Mouse (Mus musculus) liver, adult 2 months (tissue): ENCODE data around the gene Gm2163. TPM values are rescaled to one million over a fixed set of nuclear protein-coding genes. Genes with fewer than 3 reads are reported as not detected.
"Not testable (repeated sequence)": the region's sequence is repeated elsewhere in the genome, so short reads cannot be mapped to it uniquely, and the experiment has no call there.

Experiments
- DNase-seq: peaks from one replicate; pipeline ENCODE4 v3.0.0-alpha.2; 2011; ENCODE audit warnings: low read depth, low spot score; ENCODE audit errors: extremely low read depth
- H3K27ac ChIP-seq: fragments of 200-500 bp; replicated peaks from 2 replicates; pipeline ENCODE4 v1.5.1; 2012; ENCODE audit warnings: low read depth, mild to moderate bottlenecking, control low read depth, inconsistent platforms, low read length; ENCODE audit not compliant: insufficient read depth
- H3K27me3 ChIP-seq: fragments of 200-500 bp; 2 replicates; pipeline ENCODE4 v1.6.1; 2012; ENCODE audit warnings: mild to moderate bottlenecking, moderate library complexity, low read length, inconsistent platforms; ENCODE audit not compliant: control insufficient read depth, insufficient read depth
- H3K36me3 ChIP-seq: fragments of 200-500 bp; 2 replicates; pipeline ENCODE4 v1.6.1; 2012; ENCODE audit warnings: low read length, inconsistent platforms; ENCODE audit not compliant: control insufficient read depth, insufficient read depth
- H3K4me1 ChIP-seq: fragments of 200-500 bp; 2 replicates; pipeline ENCODE4 v1.6.1; 2011; ENCODE audit warnings: low read length; ENCODE audit not compliant: control insufficient read depth, insufficient read depth
- H3K4me3 ChIP-seq: fragments of 200-500 bp; 2 replicates; pipeline ENCODE4 v1.5.1; 2011; ENCODE audit warnings: low read depth, mild to moderate bottlenecking, control low read depth, low read length, moderate library complexity; ENCODE audit not compliant: insufficient read depth
- H3K79me2 ChIP-seq: fragments of 200-500 bp; 2 replicates; pipeline ENCODE4 v1.6.1; 2012; ENCODE audit warnings: inconsistent platforms, mild to moderate bottlenecking, low read length, moderate library complexity; ENCODE audit not compliant: control insufficient read depth, insufficient read depth
- H3K9ac ChIP-seq: fragments of 200-500 bp; 2 replicates; pipeline ENCODE4 v1.6.1; 2012; ENCODE audit warnings: low read depth, mild to moderate bottlenecking, control low read depth, inconsistent platforms, low read length
- WGBS: fragments of 180-500 bp; shearing (Covaris S2); methylation state at CpG from one replicate; pipeline ENCODE4 v1.1.7; 2018; 5-methylcytosine and 5-hydroxymethylcytosine counted together
- polyA plus RNA-seq: library from polyadenylated mRNA; depleted of rRNA; stranded (reverse); fragments of >200 nt; gene quantifications from 2 replicates; pipeline ENCODE4 v1.2.3, GENCODE M21; 2012; rRNA removed
- total RNA-seq: library from RNA; depleted of rRNA; stranded (reverse); fragments of >200 nt; gene quantifications from 2 replicates; pipeline ENCODE4 v1.2.3, GENCODE M21; 2014; rRNA removed

Gm2163 gene
- total RNA-seq (not detected in 2 replicates), polyA plus RNA-seq (not detected in 2 replicates)

DNA sequence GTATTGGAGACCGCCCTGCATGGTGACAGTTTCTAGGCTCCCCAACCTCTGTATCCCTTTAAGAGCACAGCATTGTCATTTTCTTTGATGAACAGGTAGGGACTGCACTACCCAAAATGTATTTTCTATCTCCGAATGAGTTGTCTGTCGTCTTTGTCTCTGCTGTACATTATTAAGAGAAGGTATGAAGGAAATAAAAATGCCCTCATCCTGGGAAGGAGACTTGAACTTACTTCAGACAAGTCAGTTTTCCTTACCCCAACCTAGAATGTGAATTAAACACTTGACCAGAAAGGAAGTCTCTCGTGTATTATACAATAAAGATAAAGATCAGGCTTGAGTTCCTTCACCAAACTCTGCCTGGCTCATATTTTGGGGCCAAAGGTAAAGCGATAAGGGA, at the start of gene Gm2163:
TSS of gene Gm2163 (plus strand) at position 301 of the 400 bp plus-strand sequence.
- H3K9ac ChIP-seq, H3K79me2 ChIP-seq, H3K4me3 ChIP-seq, H3K27ac ChIP-seq, H3K27me3 ChIP-seq, DNase-seq, H3K4me1 ChIP-seq, H3K36me3 ChIP-seq: not testable (repeated sequence)
- no CpG with 5 or more reads among the region's 5 CpGs for WGBS

DNA sequence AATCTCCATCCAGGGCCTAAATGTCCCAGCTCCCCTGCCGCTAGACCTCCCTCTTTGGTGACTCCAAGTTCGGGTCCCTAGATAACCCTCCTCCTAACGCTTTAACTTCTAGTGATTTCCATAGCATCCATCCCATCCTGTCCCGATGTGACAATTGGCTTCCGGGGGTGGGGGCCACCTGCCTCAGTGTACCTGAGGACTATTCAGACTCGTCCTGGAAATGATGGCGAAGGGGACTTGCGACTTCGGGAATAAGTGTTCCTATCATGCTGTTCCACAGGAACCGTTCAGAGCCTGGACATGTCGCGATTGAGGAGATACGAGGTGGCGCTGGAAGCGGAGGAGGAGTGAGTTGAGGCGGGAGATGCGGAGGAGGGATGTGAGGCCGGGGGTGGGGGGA, 27.5 kb upstream of the Gm2163 start, which contains the start of gene Gm21586:
TSS of gene Gm21586 (plus strand) at position 301 of the 400 bp plus-strand sequence.
- DNase-seq, H3K27me3 ChIP-seq, H3K36me3 ChIP-seq, H3K79me2 ChIP-seq, H3K9ac ChIP-seq, H3K4me1 ChIP-seq, H3K27ac ChIP-seq, H3K4me3 ChIP-seq: not testable (repeated sequence)
- no CpG with 5 or more reads among the region's 18 CpGs for WGBS

DNA sequence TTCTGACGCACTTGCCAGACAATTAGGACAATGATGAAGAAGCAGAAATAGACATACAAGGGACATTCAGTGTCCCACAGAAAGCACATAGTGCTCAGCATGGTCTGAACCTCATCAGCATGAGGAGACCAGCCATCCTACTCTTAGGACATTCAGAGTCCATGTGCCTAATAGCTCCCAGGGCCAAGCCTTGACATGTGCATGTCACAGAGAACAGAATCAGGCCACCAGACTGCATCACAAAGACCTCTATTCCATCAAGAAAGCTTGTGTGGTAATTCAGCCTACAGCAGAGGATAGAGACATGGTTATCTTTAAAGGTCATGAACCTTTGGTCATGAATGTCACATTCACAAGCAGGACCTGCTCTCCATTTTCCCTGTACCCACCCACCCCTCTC, 61.5 kb downstream of the Gm2163 start, which contains the start of gene Fam205a2:
TSS of gene Fam205a2 (minus strand) at position 101 of the 400 bp plus-strand sequence.
- not testable (repeated sequence) for H3K27ac ChIP-seq, H3K36me3 ChIP-seq, DNase-seq, H3K9ac ChIP-seq, H3K27me3 ChIP-seq, H3K4me3 ChIP-seq, H3K4me1 ChIP-seq, H3K79me2 ChIP-seq
- WGBS, result no CpG with 5 or more reads among the region's 1 CpGs

DNA sequence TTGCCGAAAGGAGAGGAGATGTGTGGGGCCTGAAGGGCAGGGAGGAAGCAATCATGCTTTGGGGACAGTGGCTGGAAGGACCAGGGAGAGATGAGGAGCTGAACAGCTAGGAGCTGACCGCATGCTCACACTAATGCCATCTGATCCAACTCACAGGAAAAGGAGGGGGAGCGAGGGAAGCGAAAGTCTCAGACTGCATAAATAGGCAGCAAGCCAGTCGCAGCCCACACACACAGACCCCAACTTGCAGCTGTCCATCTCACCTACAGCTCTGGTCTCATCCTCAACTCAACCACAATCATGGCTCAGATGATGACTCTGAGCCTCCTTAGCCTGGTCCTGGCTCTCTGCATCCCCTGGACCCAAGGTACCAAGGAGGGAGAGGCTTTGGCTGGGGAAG, 145.3 kb downstream of the Gm2163 start, which contains the start of gene Gm10591:
TSS of gene Gm10591 (plus strand) at position 301 of the 400 bp plus-strand sequence.
- not testable (repeated sequence) for H3K79me2 ChIP-seq, H3K27ac ChIP-seq, H3K4me3 ChIP-seq, H3K9ac ChIP-seq, H3K36me3 ChIP-seq, H3K27me3 ChIP-seq, DNase-seq, H3K4me1 ChIP-seq
- no CpG with 5 or more reads among the region's 5 CpGs for WGBS

DNA sequence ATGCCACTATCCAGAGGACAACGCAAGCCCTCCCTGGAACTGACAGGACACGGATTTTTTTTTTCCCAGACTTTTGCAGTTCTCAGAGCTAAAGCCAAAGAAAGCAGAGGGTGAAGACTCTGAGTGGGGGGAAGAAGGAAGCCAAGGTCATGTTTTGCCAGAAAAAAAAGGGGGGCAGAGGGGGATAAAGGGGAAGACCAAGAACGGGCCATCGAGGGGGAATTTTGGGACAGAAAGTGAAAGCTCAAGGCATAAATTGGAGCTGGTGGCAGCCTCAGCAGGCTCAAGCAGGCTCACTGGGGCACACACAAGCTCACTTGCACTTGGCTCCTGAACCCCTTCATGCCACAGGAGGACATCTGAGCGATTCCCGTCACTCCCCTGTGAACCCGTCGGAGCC, 162.9 kb downstream of the Gm2163 start, which contains the start of gene Gm2564:
TSS of gene Gm2564 (plus strand) at position 301 of the 400 bp plus-strand sequence.
- DNase-seq, H3K27ac ChIP-seq, H3K27me3 ChIP-seq, H3K36me3 ChIP-seq, H3K79me2 ChIP-seq, H3K4me1 ChIP-seq, H3K9ac ChIP-seq, H3K4me3 ChIP-seq: not testable (repeated sequence)
- no CpG with 5 or more reads among the region's 8 CpGs for WGBS

Other genes starting within 250 kb of the Gm2163 start
- gene Gm10600, start 226.1 kb upstream of the Gm2163 start, total RNA-seq, result not detected in 2 replicates
- not detected in 2 replicates for gene Gm10600, start 226.1 kb upstream of the Gm2163 start, polyA plus RNA-seq
- not detected in 2 replicates for gene Ccl21b, start 211.0 kb upstream of the Gm2163 start, total RNA-seq
- not detected in 2 replicates for gene Ccl21b, start 211.0 kb upstream of the Gm2163 start, polyA plus RNA-seq
- not detected in 2 replicates for gene Gm21953, start 172.5 kb upstream of the Gm2163 start, total RNA-seq
- not detected in 2 replicates for gene Gm21953, start 172.5 kb upstream of the Gm2163 start, polyA plus RNA-seq
- gene Fam205a3, start 148.4 kb upstream of the Gm2163 start, total RNA-seq, result not detected in 2 replicates
- not detected in 2 replicates for gene Fam205a3, start 148.4 kb upstream of the Gm2163 start, polyA plus RNA-seq
- not detected in 2 replicates for gene Gm21586, start 27.4 kb upstream of the Gm2163 start, total RNA-seq
- not detected in 2 replicates for gene Gm21586, start 27.4 kb upstream of the Gm2163 start, polyA plus RNA-seq
- not detected in 2 replicates for gene Fam205a2, start 61.4 kb downstream of the Gm2163 start, total RNA-seq
- gene Fam205a2, start 61.4 kb downstream of the Gm2163 start, polyA plus RNA-seq, result not detected in 2 replicates
- not detected in 2 replicates for gene Gm10591, start 145.4 kb downstream of the Gm2163 start, total RNA-seq
- not detected in 2 replicates for gene Gm10591, start 145.4 kb downstream of the Gm2163 start, polyA plus RNA-seq
- gene Gm2564, start 163.0 kb downstream of the Gm2163 start, total RNA-seq, result 0.47 TPM in 1 of 2 replicates, not detected in the other
- gene Gm2564, start 163.0 kb downstream of the Gm2163 start, polyA plus RNA-seq, result 1.4 and 2.0 TPM in 2 replicates
- gene Ccl27b, start 188.5 kb downstream of the Gm2163 start, total RNA-seq, result not detected in 2 replicates
- gene Ccl27b, start 188.5 kb downstream of the Gm2163 start, polyA plus RNA-seq, result not detected in 2 replicates
- gene Il11ra2, start 195.1 kb downstream of the Gm2163 start, total RNA-seq, result not detected in 2 replicates
- gene Il11ra2, start 195.1 kb downstream of the Gm2163 start, polyA plus RNA-seq, result 0.28 TPM in 1 of 2 replicates, not detected in the other